Mouse (Mus musculus) forebrain, embryonic 14.5 days (tissue): Measurements from ENCODE around the gene Cwc15. TPM values are rescaled to one million over a fixed set of nuclear protein-coding genes. Genes with fewer than 3 reads are reported as not detected.

Source experiments
- ATAC-seq: fragments of 200-750 bp; cut with Nextera tagmentation; 2 replicates; pipeline ENCODE4 v1.8.0; 2017; ENCODE audit warnings: mild to moderate bottlenecking, moderate library complexity
- DNase-seq: peaks from one replicate; pipeline ENCODE4 v3.0.0-alpha.2; 2015; ENCODE audit warnings: low spot score
- H3K27ac ChIP-seq: fragments of 300-500 bp; sonication (generic); 2 replicates; pipeline ENCODE4 v1.5.1; 2014; ENCODE audit warnings: low read depth, mild to moderate bottlenecking, control low read depth, low read length, moderate library complexity
- H3K27me3 ChIP-seq: fragments of 300-500 bp; sonication (generic); replicated peaks from 2 replicates; pipeline ENCODE4 v1.6.1; 2014; ENCODE audit warnings: low read length, control low read depth, mixed read lengths; ENCODE audit not compliant: control insufficient read depth, insufficient read depth
- H3K36me3 ChIP-seq: fragments of 300-500 bp; sonication (generic); 2 replicates; pipeline ENCODE4 v1.6.1; 2014; ENCODE audit warnings: low read length, control low read depth; ENCODE audit not compliant: control insufficient read depth, insufficient read depth
- H3K4me1 ChIP-seq: fragments of 300-500 bp; sonication (generic); 2 replicates; pipeline ENCODE4 v1.6.1; 2014; ENCODE audit warnings: antibody characterized with exemption, low read length, control low read depth; ENCODE audit not compliant: control insufficient read depth, insufficient read depth
- H3K4me2 ChIP-seq: fragments of 300-500 bp; sonication (generic); 2 replicates; pipeline ENCODE4 v1.6.1; 2014; ENCODE audit warnings: mild to moderate bottlenecking, control low read depth, low read length
- H3K4me3 ChIP-seq: fragments of 300-500 bp; sonication (generic); 2 replicates; pipeline ENCODE4 v1.5.1; 2014; ENCODE audit warnings: low read depth, low read length, control low read depth
- H3K9ac ChIP-seq: fragments of 300-500 bp; sonication (generic); 2 replicates; pipeline ENCODE4 v1.6.1; 2014; ENCODE audit warnings: mild to moderate bottlenecking, low read length, control low read depth, moderate library complexity
- H3K9me3 ChIP-seq: fragments of 300-500 bp; sonication (generic); replicated peaks from 2 replicates; pipeline ENCODE4 v1.6.1; 2016; ENCODE audit warnings: low read length, control low read depth, mixed read lengths; ENCODE audit not compliant: control insufficient read depth
- WGBS: fragments of 180-500 bp; shearing (Covaris S2); extraction: QIAGEN DNeasy Blood & Tissue Kit; methylation state at CpG from one replicate; pipeline ENCODE4 v1.1.7; 2014; 5-methylcytosine and 5-hydroxymethylcytosine counted together
- polyA plus RNA-seq: library from polyadenylated mRNA; unstranded; fragments of >200 nt; fragmentation: Nextera tagmentation; extraction: Ambion mirVana; gene quantifications from 2 replicates; pipeline ENCODE4 v1.2.1, GENCODE M21; 2014

The Cwc15 gene
- polyA plus RNA-seq, 1 experiment from 2014 or later, result 175 TPM

GRCm38 (mm10) chr9:14544034-14544757 lies 43.8 kb downstream of the Cwc15 start:
- DNase-seq (no peak), ATAC-seq (no peak)
- Histone ChIP-seq H3K27ac (no peak overlapping the region), H3K4me1 (no peaks in the 10 kb centered on the region), H3K9me3 (no peaks in the 10 kb centered on the region), H3K36me3 (peaks cover 59% of the 10 kb centered on the region), H3K4me2 (no peak overlapping the region), H3K4me3 (no peak overlapping the region), H3K27me3 (no peaks in the 10 kb centered on the region), H3K9ac (no peak overlapping the region)
- 67% methylated on average over 9 of the region's 9 CpGs for WGBS

GRCm38 (mm10) chr9:14547584-14548365 lies 47.4 kb downstream of the Cwc15 start:
- no peak for DNase-seq
- H3K9me3 ChIP-seq, result no peaks in the 10 kb centered on the region
- H3K4me1 ChIP-seq, result no peaks in the 10 kb centered on the region
- no peak overlapping the region for H3K4me2 ChIP-seq
- no peak overlapping the region for H3K9ac ChIP-seq
- peaks cover 74% of the 10 kb centered on the region for H3K36me3 ChIP-seq
- no peaks in the 10 kb centered on the region for H3K27me3 ChIP-seq
- ATAC-seq, result peak; percentile 7; the same call in 1 of the 2 replicates
- WGBS, result 89% methylated on average over 12 of the region's 12 CpGs
- H3K27ac ChIP-seq, result no peak overlapping the region
- H3K4me3 ChIP-seq, result no peak overlapping the region

- ATAC-seq (no peak), DNase-seq (no peak)
- no peak overlapping the region for H3K9ac ChIP-seq
- 87% methylated on average over 11 of the region's 11 CpGs for WGBS
- peaks cover 79% of the 10 kb centered on the region for H3K36me3 ChIP-seq
- H3K27ac ChIP-seq, result no peak overlapping the region
- no peaks in the 10 kb centered on the region for H3K4me1 ChIP-seq
- no peak overlapping the region for H3K4me3 ChIP-seq
- H3K27me3 ChIP-seq, result no peaks in the 10 kb centered on the region
- H3K4me2 ChIP-seq, result no peak overlapping the region
- no peaks in the 10 kb centered on the region for H3K9me3 ChIP-seq
Observed at GRCm38 (mm10) chr9:14548366-14548761, 47.9 kb downstream of the Cwc15 start.

- no peak for ATAC-seq
Observed at GRCm38 (mm10) chr9:14558332-14558731, 57.9 kb downstream of the Cwc15 start.

GRCm38 (mm10) chr9:14559430-14559829 lies 59.0 kb downstream of the Cwc15 start:
- no peaks in the 10 kb centered on the region for H3K9me3 ChIP-seq
- no peak overlapping the region for H3K4me2 ChIP-seq
- ATAC-seq, result no peak
- H3K27me3 ChIP-seq, result no peaks in the 10 kb centered on the region
- H3K4me1 ChIP-seq, result no peaks in the 10 kb centered on the region
- no peak overlapping the region for H3K27ac ChIP-seq
- H3K36me3 ChIP-seq, result peaks cover 83% of the 10 kb centered on the region
- H3K9ac ChIP-seq, result no peak overlapping the region
- WGBS, result 86% methylated on average over 10 of the region's 10 CpGs
- DNase-seq, result no peak
- no peak overlapping the region for H3K4me3 ChIP-seq

More at GRCm38 (mm10) chr9:14558332-14558731, 57.9 kb downstream of the Cwc15 start:
- H3K4me2 ChIP-seq, result no peak overlapping the region
- no peaks in the 10 kb centered on the region for H3K4me1 ChIP-seq
- no peak for DNase-seq
- no peaks in the 10 kb centered on the region for H3K27me3 ChIP-seq
- H3K9me3 ChIP-seq, result no peaks in the 10 kb centered on the region
- no peak overlapping the region for H3K27ac ChIP-seq
- H3K36me3 ChIP-seq, result peaks cover 84% of the 10 kb centered on the region
- no peak overlapping the region for H3K9ac ChIP-seq
- no peak overlapping the region for H3K4me3 ChIP-seq
- 91% methylated on average over 10 of the region's 10 CpGs for WGBS

GRCm38 (mm10) chr9:14559996-14560395 lies 59.6 kb downstream of the Cwc15 start:
- no peaks in the 10 kb centered on the region for H3K4me1 ChIP-seq
- ATAC-seq (no peak), DNase-seq (no peak)
- no peaks in the 10 kb centered on the region for H3K27me3 ChIP-seq
- no peak overlapping the region for H3K9ac ChIP-seq
- 90% methylated on average over 9 of the region's 9 CpGs for WGBS
- no peak overlapping the region for H3K27ac ChIP-seq
- no peak overlapping the region for H3K4me2 ChIP-seq
- H3K4me3 ChIP-seq, result no peak overlapping the region
- no peaks in the 10 kb centered on the region for H3K9me3 ChIP-seq
- H3K36me3 ChIP-seq, result peaks cover 85% of the 10 kb centered on the region

Other genes with a start within 250 kb of the Cwc15 start
- gene Sesn3, start 225.6 kb upstream of the Cwc15 start, polyA plus RNA-seq, result 12.4 and 18.6 TPM in 2 replicates
- 10.0 and 10.8 TPM in 2 replicates for gene Endod1, start 119.1 kb upstream of the Cwc15 start, polyA plus RNA-seq
- gene Kdm4d, start 135 bp upstream of the Cwc15 start, polyA plus RNA-seq, result 0.36 and 0.38 TPM in 2 replicates
- gene Amotl1, start 144.4 kb downstream of the Cwc15 start, polyA plus RNA-seq, result 9.9 and 10.9 TPM in 2 replicates
- gene Piwil4, start 240.1 kb downstream of the Cwc15 start, polyA plus RNA-seq, result 0.10 and 0.17 TPM in 2 replicates